Mouse (Mus musculus): Measurements from ENCODE around the gene Fam120b.

The Fam120b gene

DNA sequence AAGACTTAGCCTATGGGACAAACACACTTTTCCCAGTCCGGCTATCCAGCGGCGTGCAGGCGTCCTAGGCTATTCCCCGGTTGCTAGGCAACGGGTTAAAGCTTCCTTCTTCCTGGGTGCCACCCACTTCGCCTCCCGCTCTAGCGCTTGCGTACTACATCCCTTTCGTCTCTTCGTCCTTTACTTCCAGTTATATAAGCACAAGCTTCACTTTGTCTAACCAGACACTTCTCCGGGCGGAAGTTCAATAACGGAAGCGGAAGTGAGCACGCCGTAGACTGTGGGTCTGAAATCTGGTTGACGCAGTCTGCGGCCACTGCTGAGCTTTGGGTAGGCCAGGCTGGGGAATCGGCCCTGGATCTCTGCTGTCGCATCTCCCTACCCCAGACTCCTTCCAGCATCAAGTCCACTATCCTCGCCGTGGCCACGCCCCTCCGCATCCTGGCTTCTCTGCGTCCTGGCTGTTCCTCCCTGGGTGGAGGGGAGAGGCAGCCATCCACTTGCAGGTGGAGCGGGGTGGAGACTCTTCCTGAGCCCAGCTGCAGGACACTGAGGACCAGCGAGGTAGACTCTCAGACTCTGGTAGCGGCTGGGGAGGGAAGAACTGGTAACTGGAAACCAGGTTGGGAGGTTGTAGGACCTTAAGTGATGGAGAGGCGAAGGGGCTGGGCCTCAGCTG is at the start of gene Fam120b:
Fam120b (plus strand) TSS at position 206 of the 679 bp plus-strand sequence.
- DNase-seq (ENCODE audit: low spot score), result peak; percentile 99

DNA sequence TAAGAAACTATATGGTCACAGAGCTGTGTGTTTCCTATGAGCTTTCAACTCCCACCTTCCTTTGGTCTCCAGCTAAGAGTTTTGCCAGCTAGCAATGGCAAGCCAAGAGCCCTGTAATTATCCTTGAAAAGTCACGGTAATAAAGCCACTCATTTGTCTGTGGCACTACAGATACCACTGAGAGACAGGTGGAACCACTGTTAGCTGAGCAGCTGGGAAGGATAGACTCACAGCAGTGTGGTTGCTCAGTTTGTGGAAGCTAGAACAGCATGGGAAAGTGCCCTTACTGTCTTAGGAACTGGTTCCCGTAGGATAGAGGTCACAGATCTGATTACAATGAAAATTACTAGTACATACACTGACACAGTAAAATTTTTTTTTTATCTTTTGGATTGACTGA is 45.9 kb upstream of the Fam120b start:
- no peak for DNase-seq (ENCODE audit: low spot score)

DNA sequence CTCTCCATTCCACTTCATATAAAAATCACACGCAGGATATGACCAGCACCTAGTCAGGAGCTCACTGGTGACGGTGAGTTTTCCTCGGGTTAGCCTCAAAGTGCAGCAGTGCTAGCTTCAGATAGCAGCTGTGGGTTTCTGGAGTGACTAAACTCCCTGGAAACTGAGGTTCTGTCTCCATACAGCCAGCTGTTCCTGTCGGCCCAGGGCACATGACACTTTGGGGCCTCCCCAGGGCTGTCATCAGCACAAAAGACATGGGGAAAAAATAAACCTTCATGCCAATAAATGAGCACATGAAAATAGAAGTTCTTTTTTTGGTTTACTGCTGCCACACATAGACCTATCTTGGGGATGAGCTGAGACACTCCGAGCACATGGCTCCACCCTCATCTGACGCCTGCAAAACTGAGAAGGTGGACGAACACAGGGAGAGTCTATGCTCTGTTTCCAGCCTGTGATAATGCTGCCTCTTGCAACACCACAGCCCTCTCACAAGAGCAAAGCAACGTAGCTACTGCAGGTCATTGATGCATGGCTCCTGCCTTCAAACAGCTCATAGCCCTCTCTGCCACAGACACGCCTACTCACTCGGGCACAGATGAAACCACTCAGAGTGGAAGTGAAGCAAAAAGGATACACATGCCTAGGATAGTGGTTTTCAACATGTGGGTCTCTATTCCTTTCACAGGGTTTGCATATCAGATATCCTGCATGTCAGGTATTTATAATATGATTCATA is 43.0 kb upstream of the Fam120b start:
- no peak for DNase-seq (ENCODE audit: low spot score)

DNA sequence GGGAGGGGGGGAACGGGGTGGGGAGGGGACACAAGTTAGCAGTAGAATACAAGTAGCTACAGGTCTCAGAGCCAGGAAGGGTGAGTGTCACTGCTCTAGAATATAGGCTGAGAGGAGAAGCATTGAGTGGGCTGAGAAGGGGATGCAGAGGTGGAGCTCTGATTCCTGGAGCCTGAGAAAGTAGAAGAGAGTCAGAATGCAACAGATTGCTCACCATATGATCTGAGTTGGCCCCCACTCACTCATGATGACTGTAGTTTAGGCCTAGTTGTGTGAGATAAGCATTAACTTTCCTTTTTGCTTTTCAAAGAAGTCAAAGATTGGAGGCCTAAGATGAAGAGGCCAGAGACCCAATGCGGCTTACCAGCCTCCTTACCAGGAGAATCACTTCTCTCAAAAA is 42.0 kb upstream of the Fam120b start:
- no peak for DNase-seq (ENCODE audit: low spot score)

DNA sequence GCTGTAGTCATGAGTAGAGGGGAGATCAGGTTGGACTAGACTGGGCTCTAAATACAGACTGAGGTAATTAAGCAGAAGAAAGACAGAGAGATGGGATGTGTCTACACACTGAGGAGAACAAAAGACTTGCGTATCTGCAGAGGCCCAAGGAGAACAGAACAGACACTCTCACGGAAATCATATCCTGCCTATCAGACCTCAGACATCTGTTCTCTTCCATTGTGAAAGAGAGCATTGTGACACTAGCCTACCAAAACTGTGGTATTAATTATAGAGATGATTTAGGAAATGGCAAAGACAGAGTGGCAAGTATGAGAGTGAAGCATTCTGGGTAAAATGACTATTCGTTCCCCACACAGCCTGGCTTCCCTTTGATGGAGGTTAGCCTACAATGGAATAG is 40.9 kb upstream of the Fam120b start:
- no peak for DNase-seq (ENCODE audit: low spot score)

DNA sequence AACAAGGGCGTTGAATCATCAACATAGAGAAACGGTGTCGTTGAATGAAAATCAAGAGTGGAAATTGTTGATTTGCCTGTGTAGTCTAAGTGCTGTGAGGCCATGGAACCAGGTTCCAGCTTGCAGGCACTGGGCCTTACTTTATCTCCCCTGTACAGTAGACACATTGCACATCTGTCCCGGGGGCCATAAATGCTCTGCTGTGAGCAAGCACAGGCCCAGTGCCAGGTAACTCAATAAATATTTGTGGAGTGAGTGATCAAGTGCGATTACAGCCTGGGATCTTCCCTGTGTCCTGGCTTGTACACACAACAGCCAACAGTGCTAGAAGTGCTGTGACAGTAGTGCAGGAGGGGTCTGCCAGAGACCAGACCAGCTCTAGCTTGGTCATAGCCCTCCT is 39.5 kb upstream of the Fam120b start:
- peak; percentile 31 for DNase-seq (ENCODE audit: low spot score)

DNA sequence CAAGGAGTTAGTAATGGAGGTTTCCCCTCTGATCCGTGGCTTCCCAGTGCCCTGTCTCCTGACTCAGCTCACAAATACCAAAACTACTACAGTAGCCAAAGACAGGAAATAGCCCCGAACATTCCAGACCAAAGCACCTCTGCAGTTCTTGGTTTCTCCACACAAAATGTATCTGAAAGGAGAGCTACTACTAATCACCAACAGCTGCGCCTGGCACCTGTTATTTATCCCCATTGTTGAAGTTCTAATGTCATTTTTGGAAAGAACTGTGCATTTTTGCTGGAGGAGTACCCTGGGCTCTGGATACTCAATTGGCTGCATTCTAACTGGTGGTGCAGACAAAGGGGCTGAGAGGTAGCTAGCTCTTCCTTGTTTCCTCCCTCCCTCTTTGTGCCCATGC is 38.9 kb upstream of the Fam120b start:
- no peak for DNase-seq (ENCODE audit: low spot score)

DNA sequence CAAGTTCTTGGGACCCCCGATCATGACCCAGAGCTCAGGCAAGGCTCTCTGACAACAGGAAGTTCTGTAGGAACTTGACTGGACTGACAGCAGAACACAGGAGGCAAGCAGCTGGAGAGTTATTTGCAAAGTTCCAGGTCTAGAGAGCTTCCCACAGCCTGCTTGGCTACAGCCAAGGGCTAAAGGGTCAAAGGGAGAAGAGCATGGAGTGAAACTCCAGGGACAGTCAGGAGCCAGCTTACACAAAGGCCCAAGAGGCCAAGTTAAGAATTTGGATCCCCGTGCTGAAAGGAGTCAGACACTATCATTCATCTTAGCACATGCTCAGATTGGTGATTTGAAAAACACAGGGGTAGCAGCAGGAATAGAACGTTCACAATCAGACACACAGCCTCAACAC is 32.3 kb upstream of the Fam120b start:
- DNase-seq (ENCODE audit: low spot score), result no peak

DNA sequence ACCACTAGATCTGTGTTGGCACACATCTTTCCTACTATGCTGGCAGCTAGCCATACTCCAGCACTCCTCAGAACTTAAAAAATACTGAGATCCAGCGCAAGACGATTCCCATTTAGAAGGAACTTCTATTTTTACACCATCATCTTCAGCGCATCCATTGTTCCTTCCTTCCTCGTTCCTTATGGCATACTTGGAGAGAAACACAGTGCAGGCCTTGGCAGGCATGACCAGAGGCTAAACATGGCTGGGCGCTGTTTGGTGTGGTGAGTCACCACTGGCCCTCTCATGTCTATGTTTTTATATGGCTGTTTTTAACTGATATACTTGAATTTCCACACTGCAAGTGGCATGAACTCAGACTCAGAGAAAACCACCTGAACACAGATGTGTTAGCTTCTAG is 30.4 kb upstream of the Fam120b start:
- peak; percentile 78 for DNase-seq (ENCODE audit: low spot score)

DNA sequence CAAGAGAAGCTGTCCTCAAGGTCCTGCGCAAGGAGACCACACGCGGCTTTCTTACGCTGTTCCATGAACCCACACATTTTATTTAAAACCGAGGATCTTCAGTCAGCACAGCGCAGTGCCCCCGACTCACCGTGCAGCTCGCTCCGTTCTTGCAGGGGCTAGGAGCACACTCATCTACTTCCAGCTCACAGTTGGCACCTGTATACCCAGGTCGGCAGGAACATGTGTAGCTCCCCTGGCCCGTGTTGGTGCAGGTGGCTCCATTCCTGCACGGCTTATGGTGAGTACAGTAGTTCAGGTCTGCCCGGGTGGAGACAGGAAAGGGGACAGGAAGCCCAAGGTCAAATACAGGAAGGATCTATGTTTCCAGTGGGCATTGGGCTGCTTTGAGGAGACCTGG is 25.6 kb upstream of the Fam120b start:
- DNase-seq (ENCODE audit: low spot score), result no peak

DNA sequence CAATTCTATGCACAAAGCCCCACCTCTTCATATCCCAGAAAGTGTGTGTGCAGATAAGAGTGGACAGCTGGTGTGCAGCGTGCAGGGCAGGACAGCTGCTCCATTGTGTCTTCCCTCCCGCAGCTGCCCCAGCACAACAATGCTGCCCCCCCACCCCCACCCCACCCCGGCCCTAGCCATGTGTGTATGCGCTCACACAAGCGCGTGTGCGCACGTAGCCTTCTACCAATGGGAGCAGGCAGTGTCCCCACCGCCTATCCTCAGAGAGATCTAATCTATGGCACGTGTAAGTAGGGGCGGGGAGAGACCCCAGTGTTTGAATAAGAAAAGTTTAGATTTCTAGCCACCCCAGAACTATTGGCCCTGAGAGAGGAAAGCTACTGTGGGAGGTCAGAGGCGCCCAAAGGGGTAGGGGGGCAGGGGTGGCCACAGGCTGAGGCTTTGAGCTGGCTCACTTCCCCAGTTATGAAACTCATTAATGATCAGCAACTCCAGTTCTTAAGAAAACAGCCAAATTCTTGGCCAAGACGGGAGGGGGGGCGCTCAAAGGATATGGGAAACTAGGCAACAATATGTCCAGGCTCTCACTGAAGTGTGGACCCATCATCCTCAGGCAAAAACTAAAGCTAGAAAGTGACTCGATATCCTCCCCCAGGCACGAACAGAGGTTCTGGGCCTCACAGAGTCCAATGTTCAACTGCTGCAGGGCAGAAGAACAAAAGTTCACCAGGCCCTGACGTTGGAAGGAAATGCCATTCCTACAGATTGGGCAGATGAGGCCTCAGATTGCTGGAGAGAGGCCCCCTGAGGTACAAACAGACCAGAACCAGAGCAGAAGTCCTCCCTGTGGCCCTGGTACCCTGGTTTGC is 23.8 kb upstream of the Fam120b start:
- no peak for DNase-seq (ENCODE audit: low spot score)

DNA sequence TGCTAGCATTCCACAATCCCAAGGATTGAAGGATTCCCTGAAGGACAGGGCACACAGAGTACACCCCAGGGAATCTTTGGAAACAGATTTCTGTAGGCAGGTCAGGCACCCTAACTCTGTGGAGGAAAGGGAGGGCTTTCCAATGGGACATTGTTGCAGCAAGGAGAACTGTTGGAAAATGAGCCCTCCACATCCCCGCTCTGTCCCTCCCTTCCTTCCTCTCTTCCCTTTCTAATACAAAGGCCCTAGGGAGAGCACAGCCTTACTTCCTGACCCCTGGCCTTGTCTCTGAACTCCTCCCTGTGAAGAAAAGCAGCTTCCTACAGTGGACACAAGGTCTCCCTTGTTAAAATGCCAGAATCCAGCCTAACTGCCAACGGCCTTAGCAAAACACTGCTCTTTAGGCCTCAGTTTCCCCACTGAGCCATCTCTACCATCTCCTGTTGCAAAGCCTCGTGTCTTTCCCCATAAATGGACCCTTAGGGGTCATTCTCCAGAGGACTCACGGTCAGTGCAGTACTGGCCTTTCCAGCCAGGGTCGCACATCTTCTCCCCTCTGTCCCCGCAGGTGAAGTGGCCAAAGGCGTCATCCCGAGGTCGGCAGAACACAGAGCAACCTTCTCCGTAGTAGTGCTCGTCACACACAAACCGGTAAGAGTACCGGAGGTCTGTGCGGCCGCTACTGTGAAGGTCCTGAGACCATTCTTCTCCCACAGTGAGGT is 22.9 kb upstream of the Fam120b start:
- DNase-seq (ENCODE audit: low spot score), result no peak

DNA sequence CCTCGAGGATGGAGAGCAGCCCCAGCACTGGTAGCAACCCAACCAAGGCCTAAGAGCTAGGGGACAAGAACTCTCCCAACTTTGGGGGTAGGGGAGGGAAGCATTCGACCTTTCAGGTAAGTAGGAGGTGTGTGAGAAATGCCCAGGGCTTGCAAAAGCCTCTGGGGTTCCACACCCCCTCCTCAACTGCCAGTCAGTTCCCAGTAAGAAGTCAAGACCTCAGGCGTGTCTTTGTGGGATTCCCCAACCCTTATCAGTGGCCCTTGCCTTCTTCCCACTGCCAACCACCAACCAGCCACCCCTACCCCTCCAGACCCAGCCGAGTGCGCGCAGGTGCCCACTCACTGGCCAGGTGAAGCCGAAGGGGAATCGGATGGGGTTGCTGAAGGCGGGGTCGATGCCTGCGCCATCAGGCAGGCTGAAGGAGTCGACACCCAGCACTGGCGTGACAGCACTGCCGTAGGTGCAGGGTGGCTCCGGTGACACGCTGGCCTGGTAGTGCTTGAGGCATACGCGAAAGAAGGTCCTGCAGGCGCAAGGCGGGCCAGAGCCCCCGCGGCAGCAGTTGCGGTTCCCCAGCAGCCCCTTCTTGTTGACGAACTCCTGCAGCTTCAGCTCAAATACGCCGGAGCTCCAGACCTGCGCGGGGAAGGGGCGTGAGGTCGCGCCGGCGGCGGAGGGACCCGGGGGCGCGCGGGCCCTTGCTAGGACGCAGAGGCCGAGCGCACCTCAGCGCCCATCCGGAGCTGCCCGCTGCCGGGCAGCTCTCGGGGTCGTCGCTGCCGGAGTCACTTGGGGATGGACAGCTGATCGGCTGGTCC is 21.5 kb upstream of the Fam120b start:
- no peak for DNase-seq (ENCODE audit: low spot score)

DNA sequence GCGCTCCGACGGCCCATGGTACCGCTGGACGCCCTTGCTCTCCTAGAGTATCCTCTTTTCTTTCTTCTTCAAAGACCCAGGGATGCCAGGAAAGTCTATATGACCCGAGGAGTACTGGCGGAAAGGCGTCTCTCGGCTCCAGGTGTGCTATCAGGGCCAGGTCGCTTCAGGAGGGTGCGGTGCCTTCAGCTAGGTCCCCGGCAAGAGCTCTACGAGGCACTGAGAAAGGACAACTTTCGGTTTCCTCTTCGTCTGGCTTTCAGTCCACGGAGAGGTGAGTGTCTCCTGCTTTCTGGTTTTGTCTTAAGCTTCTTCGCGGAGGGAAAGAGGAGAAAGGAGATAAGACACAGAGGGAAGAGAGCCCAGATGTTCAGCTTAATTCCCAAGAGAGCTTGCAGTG is 20.8 kb upstream of the Fam120b start:
- DNase-seq (ENCODE audit: low spot score), result no peak

DNA sequence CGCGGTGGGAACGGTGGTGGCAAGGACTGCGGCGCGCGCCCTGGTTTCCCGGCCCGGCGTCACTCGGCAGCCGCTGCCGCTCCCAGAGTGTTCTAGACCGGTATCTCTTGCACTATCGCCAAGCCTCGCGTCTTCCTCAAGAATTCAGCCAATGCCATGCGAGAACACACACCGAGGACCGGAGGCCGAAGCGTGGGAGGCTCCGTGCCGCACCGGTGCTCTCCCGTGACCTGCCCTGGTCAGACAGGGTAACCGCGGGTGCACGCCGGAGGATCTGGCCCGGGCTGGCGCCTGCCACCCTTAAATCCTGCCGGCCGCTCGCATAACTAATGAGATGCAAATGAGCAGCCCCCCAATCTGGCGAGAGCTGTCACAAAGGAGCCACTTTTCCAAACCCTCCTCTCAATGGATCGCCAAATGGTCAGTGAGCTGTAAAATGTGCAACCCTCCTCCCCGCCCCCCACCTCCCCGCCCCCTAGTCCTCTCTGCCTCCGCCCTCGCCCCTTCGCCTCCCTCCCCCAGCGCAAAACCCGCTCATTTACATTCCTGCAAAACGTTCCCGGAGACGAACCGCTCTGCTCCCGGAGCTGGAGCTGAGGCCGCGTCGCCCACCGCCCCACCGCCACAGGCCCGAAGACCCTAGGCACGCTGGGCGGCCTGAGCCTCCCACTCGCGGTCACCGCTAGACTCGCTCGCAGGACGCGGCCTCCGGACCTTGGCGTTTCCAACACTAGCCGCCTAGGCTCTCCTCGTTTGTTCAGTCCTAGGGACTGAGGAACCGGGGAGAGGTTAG is 20.1 kb upstream of the Fam120b start:
- peak; percentile 73 for DNase-seq (ENCODE audit: low spot score)

DNA sequence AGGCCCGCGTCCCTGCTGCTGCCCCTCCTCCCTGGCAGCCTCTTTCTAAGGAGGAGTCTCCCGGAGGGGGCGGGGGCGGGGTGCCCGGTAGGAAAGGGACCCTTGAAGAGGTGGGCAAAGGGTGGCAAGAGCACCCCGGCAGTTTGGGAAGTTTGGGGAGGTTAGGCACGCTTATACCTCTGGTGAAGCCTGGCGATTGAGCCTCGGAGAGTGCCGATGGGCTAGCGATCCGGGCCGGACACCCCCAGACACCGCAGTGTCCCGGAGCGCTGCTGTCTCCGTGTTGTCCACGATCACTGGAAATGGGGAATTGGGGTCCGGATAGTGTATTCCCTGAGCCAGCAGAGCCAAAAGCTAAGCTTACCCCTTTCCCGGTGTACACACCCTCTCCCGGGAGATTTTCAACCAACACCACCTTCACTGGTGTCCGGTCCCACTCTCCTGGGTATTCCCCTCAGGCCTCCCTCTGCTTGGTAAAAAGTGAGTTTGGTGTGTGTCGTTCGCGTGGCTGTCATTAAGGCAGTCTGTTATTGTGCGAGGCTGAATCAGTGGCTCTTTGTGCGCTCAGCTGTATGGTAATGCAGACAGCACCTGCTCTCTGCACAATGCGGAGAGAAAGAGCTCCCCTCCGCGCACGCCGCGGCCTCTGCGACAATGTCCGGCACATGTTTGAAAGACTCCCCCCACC is 19.4 kb upstream of the Fam120b start, which contains the start of gene Dll1:
Dll1 (minus strand) TSS at position 379 of the 688 bp plus-strand sequence.
- DNase-seq (ENCODE audit: low spot score), result peak; percentile 62

DNA sequence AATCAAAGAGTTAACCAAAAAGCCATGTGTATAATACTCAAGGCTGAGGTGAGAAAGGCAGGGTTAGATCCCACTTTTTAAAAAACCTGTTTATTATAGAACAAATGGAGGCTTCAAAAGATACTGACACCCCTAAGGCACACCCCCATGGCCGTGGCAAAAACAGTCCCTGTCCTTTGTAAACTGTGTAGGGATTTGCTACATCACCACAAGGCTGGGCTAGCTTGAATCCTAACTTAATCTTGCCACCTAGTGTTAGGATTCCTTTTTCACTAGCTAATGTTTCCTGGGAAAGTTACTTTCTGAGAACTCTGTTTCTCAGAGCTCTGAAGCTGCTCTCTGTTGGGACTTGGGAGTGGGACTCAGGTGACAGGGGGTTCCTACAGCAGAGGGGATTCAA is 18.1 kb upstream of the Fam120b start:
- DNase-seq (ENCODE audit: low spot score), result peak; percentile 79

DNA sequence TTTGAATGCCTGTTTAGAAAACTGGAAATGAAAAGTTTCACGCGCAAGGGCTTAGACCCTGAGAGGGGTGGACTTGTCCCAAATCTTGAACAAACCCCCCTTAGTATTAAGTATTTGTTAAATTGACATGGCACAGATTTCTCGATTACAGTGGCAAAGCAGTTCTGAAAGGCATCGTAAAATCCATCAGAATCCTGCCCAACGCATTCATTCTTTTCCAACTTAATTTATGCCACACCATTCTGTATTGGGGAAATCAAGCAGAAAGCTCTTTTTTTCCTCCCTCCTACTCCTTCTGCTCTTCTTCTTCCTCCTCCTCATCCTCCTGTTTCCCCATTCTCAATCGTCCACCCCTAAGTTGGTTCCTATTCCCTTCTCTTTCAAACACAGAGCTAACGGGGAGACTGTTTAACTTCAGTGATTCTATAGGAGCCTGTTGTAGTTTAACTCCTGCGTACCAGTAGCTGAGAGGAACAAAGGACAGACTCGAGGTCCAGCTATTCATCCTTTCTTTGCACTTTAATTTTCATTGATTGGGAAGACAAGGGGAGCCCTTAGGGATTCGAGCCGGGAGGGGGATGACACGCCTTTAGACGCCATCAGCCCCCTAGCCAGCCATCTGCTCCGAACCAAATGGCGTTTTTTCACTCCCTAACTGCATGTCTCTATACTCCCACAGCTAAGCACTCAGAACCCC is 17.4 kb upstream of the Fam120b start:
- no peak for DNase-seq (ENCODE audit: low spot score)
